Mouse (Mus musculus): ENCODE results near the gene Phf21a.

The Phf21a gene

GRCm38 (mm10) chr2:92404737-92405136 lies 311.8 kb downstream of the Phf21a start:
- DNase-seq (ENCODE audit: low spot score) = no peak

GRCm38 (mm10) chr2:92405687-92406086 lies 312.8 kb downstream of the Phf21a start:
- DNase-seq (ENCODE audit: low spot score) = no peak

- DNase-seq (ENCODE audit: low spot score) = no peak
Measured at GRCm38 (mm10) chr2:92408309-92409045, 315.6 kb downstream of the Phf21a start.

- DNase-seq (ENCODE audit: low spot score) = no peak
Measured at GRCm38 (mm10) chr2:92411705-92412104, 318.8 kb downstream of the Phf21a start.
